Mouse (Mus musculus) embryo, embryonic 10.5 days (tissue): ENCODE data around the gene Rrp1b.
"Not testable (repeated sequence)": the region's sequence is repeated elsewhere in the genome, so short reads cannot be mapped to it uniquely, and the experiment has no call there.

Source experiments
- DNase-seq: peaks from one replicate; pipeline ENCODE4 v3.0.0-alpha.2; 2015; ENCODE audit warnings: low spot score

The Rrp1b gene

DNA sequence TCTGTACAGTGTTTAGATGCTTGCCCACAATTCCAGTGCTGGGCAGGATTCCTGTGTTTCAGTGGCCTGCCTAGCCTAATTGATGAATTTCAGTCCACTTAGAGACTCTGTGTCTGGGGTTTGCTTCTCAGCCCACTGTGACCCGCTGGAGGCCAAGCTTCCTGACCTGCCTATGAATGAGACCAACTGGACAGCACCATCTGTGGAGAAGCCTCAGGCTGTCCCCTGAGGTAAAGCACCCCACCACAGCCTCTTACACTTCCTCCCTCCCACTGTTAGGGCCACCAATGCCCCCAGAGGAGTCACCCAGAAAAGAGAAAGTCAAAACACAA is 55.1 kb downstream of the Rrp1b start:
- DNase-seq: no peak

GRCm38 (mm10) chr17:32091364-32092240 is 55.7 kb downstream of the Rrp1b start:
- peak; percentile 94 for DNase-seq

DNA sequence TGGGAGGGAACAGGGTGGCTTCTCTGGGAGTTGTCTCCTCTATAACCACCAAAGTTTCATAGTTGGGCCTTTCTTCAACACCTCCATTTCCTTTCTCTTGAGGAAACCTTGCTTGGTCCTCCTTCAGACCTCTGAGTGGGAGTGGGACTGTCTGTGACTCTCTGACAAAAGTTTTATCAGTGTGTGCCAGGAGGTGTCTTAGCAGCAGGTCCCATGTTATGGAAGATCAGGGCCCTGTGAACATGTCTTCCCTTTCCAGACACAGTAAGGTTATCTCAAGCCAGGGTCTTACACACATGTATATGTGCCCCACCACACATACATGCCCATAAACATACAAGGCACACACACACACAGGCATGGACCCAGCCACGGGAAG is 56.3 kb downstream of the Rrp1b start:
- DNase-seq: no peak

DNA sequence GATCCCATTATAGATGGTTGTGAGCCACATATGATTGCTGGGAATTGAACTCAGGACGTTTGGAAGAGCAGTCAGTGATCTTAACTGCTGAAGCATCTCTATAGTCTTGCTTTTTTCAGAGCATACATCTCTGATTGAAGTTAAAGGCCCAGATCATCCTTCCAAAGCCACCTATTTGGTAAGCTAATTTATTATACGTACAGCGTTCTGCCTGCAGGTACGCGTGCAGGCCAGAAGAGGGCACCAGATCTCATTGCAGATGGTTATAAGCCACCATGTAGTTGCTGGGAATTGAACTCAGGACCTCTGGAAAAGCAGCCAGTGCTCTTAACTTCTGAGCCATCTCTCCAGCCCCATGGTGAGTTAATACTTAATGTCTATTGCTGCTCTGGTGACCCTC is 57.0 kb downstream of the Rrp1b start:
- no peak for DNase-seq

- no peak for DNase-seq
These were observed 61.8 kb downstream of the Rrp1b start for GRCm38 (mm10) chr17:32097676-32098075.

DNA sequence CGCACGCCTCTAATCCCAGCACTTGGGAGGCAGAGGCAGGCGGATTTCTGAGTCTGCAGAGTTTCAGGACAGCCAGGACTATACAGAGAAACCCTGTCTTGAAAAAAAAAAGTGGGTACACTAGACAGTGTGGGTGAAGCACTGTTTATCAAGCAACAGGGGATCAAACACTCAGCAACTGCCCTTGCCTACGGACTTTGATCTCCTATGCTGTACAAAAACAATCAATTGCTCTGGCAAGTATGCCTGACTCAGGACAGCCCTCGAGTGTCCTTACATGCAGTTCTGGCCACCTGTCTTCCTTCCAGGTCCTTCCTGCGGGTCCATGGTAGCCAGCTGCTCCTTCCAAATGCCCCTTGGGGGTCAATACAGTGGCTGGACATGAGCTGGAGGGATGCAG is 63.0 kb downstream of the Rrp1b start:
- not testable (repeated sequence) for DNase-seq

GRCm38 (mm10) chr17:32099574-32099942 is 63.7 kb downstream of the Rrp1b start:
- DNase-seq: no peak

DNA sequence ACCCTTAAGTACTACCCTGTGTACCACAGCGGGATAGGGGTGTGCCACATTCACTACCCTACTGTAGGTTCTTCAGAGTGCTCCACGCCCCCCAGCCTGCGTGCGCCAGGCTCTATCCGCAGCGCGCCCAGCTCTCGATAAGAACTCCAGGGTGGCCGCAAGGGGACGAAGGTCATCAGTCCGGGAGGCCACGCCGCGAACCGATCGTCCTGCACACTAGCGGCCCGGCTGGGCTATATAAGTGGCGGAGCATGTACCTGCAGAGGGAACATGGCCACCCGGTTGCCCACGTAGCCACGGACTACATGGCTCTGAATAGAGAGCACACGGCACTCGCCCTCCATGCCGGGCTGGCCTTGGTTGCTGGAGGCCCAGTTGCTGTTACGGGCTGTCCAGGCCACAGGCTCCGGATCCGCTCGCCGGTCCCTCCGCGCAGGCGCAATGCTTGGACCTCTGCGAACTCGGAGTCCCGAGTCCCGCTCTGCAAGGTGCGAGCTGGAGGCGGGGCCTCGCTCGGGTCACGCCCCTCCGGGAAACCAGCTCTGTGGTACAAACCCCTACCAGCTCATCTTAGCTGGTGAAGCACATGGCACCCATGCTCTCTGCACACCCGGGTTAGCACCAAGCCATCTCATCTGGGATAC is 64.2 kb downstream of the Rrp1b start:
- DNase-seq: peak; percentile 83

GRCm38 (mm10) chr17:32103054-32103453 is 67.2 kb downstream of the Rrp1b start:
- DNase-seq: no peak

DNA sequence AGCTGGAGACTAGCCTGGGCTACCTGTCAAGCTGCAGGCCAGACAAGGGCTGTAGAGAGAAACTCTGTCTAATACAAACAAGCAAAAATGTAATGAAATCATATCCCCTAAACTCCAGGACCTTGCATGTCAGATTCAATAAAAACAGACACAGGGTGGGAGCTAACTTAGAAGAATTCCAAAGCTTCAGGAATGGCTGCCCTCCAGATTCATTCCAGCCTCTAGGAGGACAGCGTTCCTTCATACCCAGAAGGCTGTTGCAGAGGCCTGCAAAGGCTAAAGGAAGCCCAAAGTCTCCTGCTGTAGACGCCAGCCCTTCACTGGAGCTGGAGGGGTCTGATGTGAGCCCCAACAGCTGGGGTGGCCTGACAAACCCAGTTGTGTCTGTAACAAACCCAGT is 70.5 kb downstream of the Rrp1b start:
- no peak for DNase-seq

GRCm38 (mm10) chr17:32107877-32108276 is 72.0 kb downstream of the Rrp1b start:
- no peak for DNase-seq

DNA sequence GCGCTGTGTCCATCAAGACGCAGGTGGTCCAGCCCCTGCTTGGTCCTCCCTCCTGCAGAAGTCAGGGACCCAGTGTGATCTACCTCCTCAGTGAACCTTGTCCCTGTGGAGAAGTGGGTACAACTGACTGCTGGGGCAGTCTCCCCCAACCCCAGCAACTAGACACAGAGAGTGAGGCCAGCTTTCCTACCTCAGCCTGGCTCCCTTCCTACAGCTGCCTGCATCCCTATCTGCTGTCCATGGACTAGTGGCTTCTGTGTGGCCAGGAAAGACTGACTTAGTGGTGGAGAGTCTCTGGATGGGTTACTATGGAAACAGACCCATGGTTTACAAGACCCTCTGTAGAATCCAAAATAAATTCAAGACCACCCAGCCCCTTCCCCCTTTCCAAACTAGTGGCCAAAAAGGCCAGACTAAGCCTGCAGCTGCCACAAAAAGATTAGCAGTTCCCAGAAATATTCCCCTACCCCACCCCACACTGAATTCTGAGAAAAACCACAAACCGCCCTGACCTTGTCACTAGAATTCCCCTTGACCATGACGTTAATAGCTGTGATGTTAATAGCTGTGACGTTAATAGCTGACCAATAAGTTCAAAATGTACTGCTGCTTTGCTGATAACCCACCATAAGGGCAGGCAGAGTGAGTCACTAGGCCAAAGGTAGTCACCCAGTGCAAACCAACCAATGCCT is 72.6 kb downstream of the Rrp1b start:
- DNase-seq: not testable (repeated sequence)

DNA sequence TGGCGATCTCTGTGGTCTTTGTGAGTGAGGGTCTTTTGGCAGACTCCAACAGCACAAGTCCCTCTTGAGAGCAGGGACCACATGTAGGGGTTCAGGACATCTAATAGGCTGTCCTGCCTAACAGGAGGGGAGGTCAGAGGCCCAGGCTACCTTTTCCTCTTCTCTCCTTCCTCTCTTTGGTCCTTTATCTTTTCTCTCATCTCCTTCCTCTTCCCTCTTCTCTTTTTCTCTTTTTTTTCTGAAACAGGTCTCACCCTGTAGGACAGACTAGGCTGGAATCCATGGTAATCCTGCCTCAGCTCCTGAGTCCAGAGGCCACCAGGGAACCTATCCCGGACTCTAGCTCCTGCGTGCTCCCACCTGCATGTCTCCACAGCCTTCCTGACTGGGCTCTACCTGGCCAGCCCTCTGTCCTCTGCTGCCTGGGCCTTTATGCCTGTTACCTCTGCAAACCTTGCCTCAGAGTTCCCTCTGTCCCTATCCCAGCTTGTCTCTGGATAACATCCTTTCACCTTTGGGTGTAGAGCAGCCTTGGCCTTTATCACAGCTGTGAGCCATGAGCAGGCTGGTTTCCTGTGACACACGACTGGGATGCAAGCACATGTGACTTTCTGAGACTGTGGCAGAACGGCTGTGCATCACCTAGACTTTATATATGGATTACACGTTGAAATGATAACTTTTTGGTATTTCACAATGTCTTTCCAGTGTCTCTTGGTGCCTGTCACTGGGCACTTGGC is 73.5 kb downstream of the Rrp1b start:
- no peak for DNase-seq

DNA sequence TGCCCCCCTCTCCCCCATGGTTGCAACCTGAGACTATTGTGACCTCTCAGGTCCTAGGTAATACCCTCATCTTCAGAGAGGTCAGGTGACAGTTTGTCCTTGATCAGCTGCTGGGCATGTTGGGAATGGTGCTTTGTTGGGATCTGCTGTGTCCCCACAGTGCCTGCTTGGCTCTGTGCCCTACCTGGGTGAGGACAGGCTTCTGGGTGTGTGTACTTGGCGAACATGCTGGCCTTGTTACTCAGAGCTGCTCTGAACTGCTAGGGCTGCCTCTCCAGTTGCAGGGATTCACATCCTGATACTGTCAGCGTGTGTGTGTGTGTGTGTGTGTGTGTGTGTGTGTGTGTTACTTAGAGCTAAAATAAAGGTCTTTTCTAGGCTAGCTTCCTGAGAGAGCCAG is 74.5 kb downstream of the Rrp1b start:
- no peak for DNase-seq

DNA sequence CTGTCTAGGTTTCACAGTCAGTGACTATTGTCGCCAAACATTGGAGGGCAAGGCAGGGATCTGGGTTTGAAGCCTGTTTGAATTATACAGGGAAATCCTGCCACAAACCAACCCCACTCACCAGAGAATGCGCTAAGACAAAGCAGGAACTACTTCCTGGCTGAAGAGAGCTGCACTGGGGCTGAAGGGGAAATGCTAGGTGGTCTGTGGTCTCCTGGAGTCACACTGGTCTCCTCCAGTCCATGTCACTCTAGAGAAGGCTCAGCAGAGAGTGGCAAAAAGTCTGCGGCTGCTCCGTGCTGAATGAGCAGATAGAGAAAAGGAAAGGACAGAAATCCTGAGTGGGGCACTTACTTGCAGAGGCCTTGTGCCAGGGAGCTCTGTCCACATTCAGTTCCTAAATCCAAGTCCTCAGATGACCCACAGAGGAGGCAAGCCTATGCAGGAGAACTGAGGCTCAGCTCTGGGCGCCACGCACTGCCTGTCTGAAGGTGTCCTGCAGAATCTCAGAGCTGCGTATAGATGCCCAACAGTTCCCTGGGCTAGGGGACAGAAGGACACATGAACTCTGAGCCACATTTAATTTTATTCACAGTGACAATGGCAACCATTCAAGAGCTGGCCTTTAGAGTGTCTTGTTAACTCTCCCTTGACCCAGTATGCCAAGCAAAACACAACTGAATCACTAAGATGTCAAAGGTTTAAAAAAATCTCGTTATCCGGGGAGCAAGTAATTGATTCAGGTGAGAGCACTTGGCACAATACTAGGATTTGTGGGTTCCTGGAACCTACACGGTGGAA is 75.3 kb downstream of the Rrp1b start:
- DNase-seq: no peak
